Mouse (Mus musculus) forelimb bud, embryonic 11.5 days (tissue): ENCODE measurements around the gene Cmtm8.
A peak's percentile ranks its signal among the peaks of the same experiment; 100 is the strongest.

Experiments used
- DNase-seq: peaks from one replicate; pipeline ENCODE4 v3.0.0-alpha.2; 2012; ENCODE audit warnings: low read depth, low spot score

Gene Cmtm8

GRCm38 (mm10) chr9:114821548-114822289, 22.2 kb downstream of the Cmtm8 start:
- no peak for DNase-seq

GRCm38 (mm10) chr9:114818918-114819317, 25.0 kb downstream of the Cmtm8 start:
- no peak for DNase-seq

- DNase-seq, result no peak
These were observed 26.9 kb downstream of the Cmtm8 start for GRCm38 (mm10) chr9:114817012-114817411.

GRCm38 (mm10) chr9:114816121-114816520, 27.8 kb downstream of the Cmtm8 start:
- no peak for DNase-seq

- peak; percentile 41 for DNase-seq
These were observed 28.6 kb downstream of the Cmtm8 start for GRCm38 (mm10) chr9:114815315-114815714.

GRCm38 (mm10) chr9:114812001-114812400, 32.0 kb downstream of the Cmtm8 start:
- DNase-seq, result no peak

GRCm38 (mm10) chr9:114810837-114811236, 33.1 kb downstream of the Cmtm8 start:
- DNase-seq, result no peak

- DNase-seq, result no peak
These were observed 35.3 kb downstream of the Cmtm8 start for GRCm38 (mm10) chr9:114808671-114809070.

- no peak for DNase-seq
These were observed 36.7 kb downstream of the Cmtm8 start for GRCm38 (mm10) chr9:114807261-114807660.

GRCm38 (mm10) chr9:114805151-114805671, 38.7 kb downstream of the Cmtm8 start:
- DNase-seq, result no peak

- no peak for DNase-seq
These were observed 41.8 kb downstream of the Cmtm8 start for GRCm38 (mm10) chr9:114802191-114802590.

GRCm38 (mm10) chr9:114801301-114801700, 42.7 kb downstream of the Cmtm8 start:
- DNase-seq, result no peak

GRCm38 (mm10) chr9:114799498-114800107, 44.4 kb downstream of the Cmtm8 start:
- DNase-seq, result no peak

- DNase-seq, result no peak
These were observed 45.1 kb downstream of the Cmtm8 start for GRCm38 (mm10) chr9:114798845-114799244.

GRCm38 (mm10) chr9:114797329-114798004, 46.5 kb downstream of the Cmtm8 start:
- DNase-seq, result peak; percentile 83

GRCm38 (mm10) chr9:114796473-114797050, 47.4 kb downstream of the Cmtm8 start:
- DNase-seq, result no peak

GRCm38 (mm10) chr9:114794491-114794890, 49.5 kb downstream of the Cmtm8 start:
- DNase-seq, result no peak

GRCm38 (mm10) chr9:114793764-114794295, 50.1 kb downstream of the Cmtm8 start:
- no peak for DNase-seq

GRCm38 (mm10) chr9:114789989-114790388, 54.0 kb downstream of the Cmtm8 start:
- no peak for DNase-seq

GRCm38 (mm10) chr9:114789557-114789956, 54.4 kb downstream of the Cmtm8 start:
- no peak for DNase-seq

- no peak for DNase-seq
These were observed 55.3 kb downstream of the Cmtm8 start for GRCm38 (mm10) chr9:114788697-114789096.

- DNase-seq, result no peak
These were observed 56.2 kb downstream of the Cmtm8 start for GRCm38 (mm10) chr9:114787716-114788115.
